Comparison of ENCODE assay signal across 8 mouse cellular contexts in genomic region chr11:33147171-33147571, GRCm38 (mm10). TPM values are rescaled to one million over a fixed set of nuclear protein-coding genes. Genes with fewer than 3 reads are reported as not detected.
DNase-seq lines count a peak whose midpoint lies in the region; ATAC-seq and TF ChIP-seq lines count a peak whose summit lies in the region.

TSS of gene Fgf18 (minus strand) at chr11:33147400.

- H3K27ac ChIP-seq in CH12.LX (ENCODE audit: insufficient read depth, low read depth), result peak within 1 kb of the TSS; percentile 5
- H3K27ac ChIP-seq in heart, embryonic 15.5 days, result peak within 1 kb of the TSS; percentile 97
- H3K27ac ChIP-seq in midbrain, embryonic 16.5 days (ENCODE audit: low read length), result peak within 1 kb of the TSS; percentile 75

- peaks cover 8 to 12% of the 10 kb centered on the region in 2 experiments; a peak in 3 of 4 replicates for H3K4me1 ChIP-seq in CH12.LX (ENCODE audit: control insufficient read depth in 1 of 2, insufficient read depth in 2 of 2)
- peaks cover 57% of the 10 kb centered on the region for H3K4me1 ChIP-seq in heart, embryonic 15.5 days (replicated peaks)
- H3K4me1 ChIP-seq in midbrain, embryonic 16.5 days (ENCODE audit: control insufficient read depth, insufficient read depth, low read length), result peaks cover 28% of the 10 kb centered on the region

- H3K4me3 ChIP-seq in CH12.LX (replicated peaks in 1 of 3; ENCODE audit: low read depth in 2 of 3, low read length in 2 of 3, poor library complexity in 1 of 3), result peak within 1 kb of the TSS in 2 of 3 experiments; percentile 4 to 42
- H3K4me3 ChIP-seq in heart, embryonic 15.5 days, result peak within 1 kb of the TSS; percentile 76
- H3K4me3 ChIP-seq in midbrain, embryonic 16.5 days (ENCODE audit: low read depth, low read length), result peak within 1 kb of the TSS; percentile 64

- no peak for TF ChIP-seq EP300 in CH12.LX (IDR thresholded peaks at IDR 0.05; ENCODE audit: low read length)

- no peak within 1 kb of the TSS for H3K9ac ChIP-seq in CH12.LX (ENCODE audit: insufficient read depth, low read depth)
- H3K9ac ChIP-seq in heart, embryonic 15.5 days, result peak within 1 kb of the TSS; percentile 72
- H3K9ac ChIP-seq in midbrain, embryonic 16.5 days (ENCODE audit: low read depth, low read length), result peak within 1 kb of the TSS; percentile 78

- in situ Hi-C loops in CH12.LX (cut with MboI; ENCODE audit: low pct_ligation_motif_present, low pct_unique_long_range_greater_than_20kb, low sequenced_read_pairs), result loop anchor here (25.0 kb wide), 1 partner anchor 535 kb away; no protein-coding TSS in a partner anchor

- peak in 1 of 2 experiments; percentile 17; a peak in 1 of 4 replicates for TF ChIP-seq CTCF in CH12.LX (conservative IDR thresholded peaks at IDR 0.05 in 1 of 2, IDR thresholded peaks at IDR 0.05 in 1 of 2; ENCODE audit: low read depth in 2 of 2, low read length in 2 of 2)

- H3K9me3 ChIP-seq in CH12.LX (replicated peaks; ENCODE audit: low read length), result peaks cover 7% of the 10 kb centered on the region
- H3K9me3 ChIP-seq in heart, embryonic 15.5 days (replicated peaks), result no peaks in the 10 kb centered on the region
- no peaks in the 10 kb centered on the region for H3K9me3 ChIP-seq in midbrain, embryonic 16.5 days (replicated peaks; ENCODE audit: control insufficient read depth, low read length, poor library complexity, severe bottlenecking)

- dilution Hi-C loops in CH12.LX (cut with MboI; ENCODE audit: extremely low pct_ligation_motif_present, extremely low pct_unique_long_range_greater_than_20kb, low sequenced_read_pairs), result no loop called here

- H3K4me2 ChIP-seq in CH12.LX (ENCODE audit: insufficient read depth, low read depth, poor library complexity, severe bottlenecking), result peak within 1 kb of the TSS; percentile 82
- H3K4me2 ChIP-seq in heart, embryonic 15.5 days, result peak within 1 kb of the TSS; percentile 98
- H3K4me2 ChIP-seq in midbrain, embryonic 16.5 days (ENCODE audit: low read length), result peak within 1 kb of the TSS; percentile 93

- no peaks in the 10 kb centered on the region for H3K79me2 ChIP-seq in CH12.LX (replicated peaks; ENCODE audit: control insufficient read depth, extremely low read depth, insufficient read depth, poor library complexity, severe bottlenecking)

- TF ChIP-seq POLR2A in CH12.LX (IDR thresholded peaks at IDR 0.05; ENCODE audit: low read depth, low read length), result no peak

- intact Hi-C loops in heart, postnatal 25 days (cut with DNase I), result loop anchor here (5.0 kb wide), 2 partner anchors 185 to 525 kb away; no protein-coding TSS in a partner anchor

- peak; percentile 92 for DNase-seq in heart, adult 11 months
- DNase-seq in heart, postnatal 25 days (ENCODE audit: low spot score), result no peak
- no peak for DNase-seq in CH12.LX (ENCODE audit: extremely low read depth)
- DNase-seq in cerebellum, postnatal 36 days, result peak; percentile 29 to 31
- peak; percentile 51 to 73 for DNase-seq in kidney, postnatal 4 days
- no peak for DNase-seq in spleen, adult 12 weeks (ENCODE audit: low spot score)

- H3K27me3 ChIP-seq in CH12.LX (replicated peaks), result no peaks in the 10 kb centered on the region
- peaks cover 19% of the 10 kb centered on the region for H3K27me3 ChIP-seq in heart, embryonic 15.5 days
- peaks cover 5% of the 10 kb centered on the region for H3K27me3 ChIP-seq in midbrain, embryonic 16.5 days (ENCODE audit: control insufficient read depth, insufficient read depth, low read depth, low read length)

- peaks cover 24 to 48% of the 10 kb centered on the region in 2 experiments for H3K36me3 ChIP-seq in CH12.LX (replicated peaks in 1 of 2; ENCODE audit: control insufficient read depth in 1 of 2, insufficient read depth in 1 of 2, low read length in 1 of 2)
- peaks cover 26% of the 10 kb centered on the region for H3K36me3 ChIP-seq in heart, embryonic 15.5 days
- peaks cover 15% of the 10 kb centered on the region for H3K36me3 ChIP-seq in midbrain, embryonic 16.5 days (ENCODE audit: control insufficient read depth, insufficient read depth, low read length)

- WGBS in heart, embryonic 15.5 days, result 0% methylated on average over 42 of the region's 53 CpGs
- 2% methylated on average over 30 of the region's 53 CpGs for WGBS in midbrain, embryonic 16.5 days

- TF ChIP-seq RAD21 in CH12.LX (IDR thresholded peaks at IDR 0.05; ENCODE audit: low read depth, low read length), result no peak

- no peak; the same call in 1 of the 2 replicates for ATAC-seq in heart, embryonic 15.5 days (replicated peaks; ENCODE audit: insufficient number of reproducible peaks, insufficient read depth, low FRiP score, low read depth)
- peak; percentile 56 for ATAC-seq in midbrain, embryonic 16.5 days

TF ChIP-seq in CH12.LX, 34 proteins besides CTCF, POLR2A, EP300 and RAD21:
- TF ChIP-seq JUND (conservative IDR thresholded peaks at IDR 0.05; ENCODE audit: low read depth, low read length) (no peak), UBTF (IDR thresholded peaks at IDR 0.05; ENCODE audit: low read depth, low read length) (no peak), SMC3 (IDR thresholded peaks at IDR 0.05; ENCODE audit: low read depth, low read length) (no peak), POLR2AphosphoS2 (IDR thresholded peaks at IDR 0.05; ENCODE audit: low read depth, low read length) (no peak), ZC3H11A (IDR thresholded peaks at IDR 0.05; ENCODE audit: low read depth, low read length) (no peak), ZMIZ1 (IDR thresholded peaks at IDR 0.05; ENCODE audit: low read depth, low read length) (no peak), USF2 (conservative IDR thresholded peaks at IDR 0.05; ENCODE audit: low read depth, low read length) (no peak), NELFE (IDR thresholded peaks at IDR 0.05; ENCODE audit: low read depth, low read length) (no peak), E2F4 (IDR thresholded peaks at IDR 0.05; ENCODE audit: insufficient replicate concordance, low read depth, low read length) (no peak)
TF ChIP-seq in CH12.LX: peak in this region for 0.

RNA-seq across cellular contexts. Expression of gene Fgf18, which starts in this region (rescaled TPM):
- total RNA-seq in heart, postnatal 25 days (2021), result 1 to 10 TPM; 5.1 to 6.0 TPM
- not detected in 2 replicates for total RNA-seq in CH12.LX (2012; rRNA removed)
- total RNA-seq in CH12.LX (2014; rRNA removed), result not detected in 2 replicates
- polyA plus RNA-seq in CH12.LX (2012; ENCODE audit: insufficient read length, low read depth), result 0.41 TPM in 1 of 2 replicates, not detected in the other
- 9.1 and 9.5 TPM in 2 replicates for polyA plus RNA-seq in heart, embryonic 15.5 days (2015; fragmentation: Nextera tagmentation; extraction: Ambion mirVana)
- polyA plus RNA-seq in midbrain, embryonic 16.5 days (2015; fragmentation: Nextera tagmentation; extraction: Ambion mirVana), result 2.7 and 4.8 TPM in 2 replicates

Comparison
In these comparisons a context has a peak if more than half of its experiments do, and no peak if none do; other contexts are left out.
1. RNA of gene Fgf18 (total RNA-seq): 5.1 to 6.0 TPM in heart, postnatal 25 days; not detected in CH12.LX; every median in the first group is over 4 times any median in the second.
2. DNase-seq: peak in heart, adult 11 months (single experiment), cerebellum, postnatal 36 days (2 of 2) and kidney, postnatal 4 days (2 of 2); none in heart, postnatal 25 days (single experiment), CH12.LX (single experiment) and spleen, adult 12 weeks (single experiment).
3. H3K27ac ChIP-seq: peak in every context shown above with its lines; median percentile 97 in heart, embryonic 15.5 days; 75 in midbrain, embryonic 16.5 days; 5 in CH12.LX.
4. H3K4me3 ChIP-seq: peak in every context shown above with its lines; median percentile 76 in heart, embryonic 15.5 days; 64 in midbrain, embryonic 16.5 days; 23 in CH12.LX.
5. Peak in every context shown above with its lines, with median percentiles within 50 percentile points of each other: H3K4me2 ChIP-seq.